ENCODE assay signal across 18 mouse cellular contexts in genomic region chr2:117950431-117951336, GRCm38 (mm10).
DNase-seq lines count a peak whose midpoint lies in the region; ATAC-seq and TF ChIP-seq lines count a peak whose summit lies in the region.
"Had no signal": no experiment of that assay in that cellular context is flagged by ENCODE, and none has a peak within 500 bp of the region (broad histone marks: within the 10 kb centered on the region; RNA-seq: fewer than 3 reads in every experiment).

No protein-coding gene starts in this region.

- no peak for TF ChIP-seq CTCF in C2C12 (IDR thresholded peaks at IDR 0.05; ENCODE audit: control insufficient read depth, insufficient read depth, insufficient read length)
- no peak for TF ChIP-seq CTCF in Patski (IDR thresholded peaks at IDR 0.05)
- TF ChIP-seq CTCF in layer of hippocampus, adult 2 months (conservative IDR thresholded peaks at IDR 0.05), result no peak

- H3K27ac ChIP-seq in embryonic facial prominence, embryonic 12.5 days, result 0 out of 2 replicates have a peak overlapping the region, but pooled peaks have one; percentile 17
- peak overlapping the region; percentile 56; the same call in 1 of the 2 replicates for H3K27ac ChIP-seq in limb, embryonic 13.5 days
- no peak overlapping the region for H3K27ac ChIP-seq in layer of hippocampus, adult 2 months
- no peak overlapping the region for H3K27ac ChIP-seq in hindbrain, embryonic 16.5 days (ENCODE audit: low read depth, low read length)
- H3K27ac ChIP-seq: gastrocnemius, adult 2 months; heart, embryonic 10.5 days; hindbrain, embryonic 15.5 days; neural tube, embryonic 13.5 days had no signal

- H3K79me2 ChIP-seq in C2C12 (ENCODE audit: control insufficient read depth, insufficient read depth), result no peaks in the 10 kb centered on the region

- WGBS in embryonic facial prominence, embryonic 12.5 days, result 40% methylated on average over 5 of the region's 5 CpGs
- WGBS in limb, embryonic 13.5 days, result 33% methylated on average over 5 of the region's 5 CpGs
- 57% methylated on average over 5 of the region's 5 CpGs for WGBS in hindbrain, embryonic 16.5 days

- peak; percentile 54 for DNase-seq in Patski (ENCODE audit: low read depth, low spot score)
- no peak for DNase-seq in layer of hippocampus, adult 2 months (ENCODE audit: low spot score in 2 of 2)
- no peak for DNase-seq in embryo, embryonic 10.5 days (ENCODE audit: low spot score)
- DNase-seq: cerebellum, postnatal 10 days; gastrocnemius, adult 2 months; heart, postnatal 14 days; kidney, adult 2 months; kidney, postnatal 4 days; lung, adult 2 months; right cerebral cortex, postnatal 25 days had no signal

- no peak overlapping the region for H3ac ChIP-seq in C2C12 (ENCODE audit: control insufficient read depth, insufficient read length, low read depth)

- no peak overlapping the region for H3K4me3 ChIP-seq in C2C12 (ENCODE audit: insufficient read depth, poor library complexity, severe bottlenecking)
- no peak overlapping the region for H3K4me3 ChIP-seq in embryonic facial prominence, embryonic 12.5 days
- H3K4me3 ChIP-seq in limb, embryonic 13.5 days, result no peak overlapping the region
- no peak overlapping the region for H3K4me3 ChIP-seq in layer of hippocampus, adult 2 months
- H3K4me3 ChIP-seq in hindbrain, embryonic 16.5 days (ENCODE audit: low read length), result no peak overlapping the region
- H3K4me3 ChIP-seq: forebrain, embryonic 12.5 days; gastrocnemius, adult 2 months; heart, embryonic 10.5 days; hindbrain, embryonic 15.5 days; neural tube, embryonic 13.5 days had no signal

- H3K4me1 ChIP-seq in embryonic facial prominence, embryonic 12.5 days, result 0 out of 2 replicates have a peak, but pooled peaks cover 9% of the 10 kb centered on the region
- peaks cover 16% of the 10 kb centered on the region for H3K4me1 ChIP-seq in limb, embryonic 13.5 days
- H3K4me1 ChIP-seq in hindbrain, embryonic 16.5 days (ENCODE audit: control insufficient read depth, insufficient read depth, low read depth, low read length), result no peaks in the 10 kb centered on the region
- H3K4me1 ChIP-seq: forebrain, embryonic 12.5 days; heart, embryonic 10.5 days; hindbrain, embryonic 15.5 days; neural tube, embryonic 13.5 days had no signal

- no peaks in the 10 kb centered on the region for H3K9me3 ChIP-seq in embryonic facial prominence, embryonic 12.5 days
- H3K9me3 ChIP-seq in limb, embryonic 13.5 days, result no peaks in the 10 kb centered on the region
- no peaks in the 10 kb centered on the region; the same call in 1 of the 2 replicates for H3K9me3 ChIP-seq in hindbrain, embryonic 16.5 days (ENCODE audit: control insufficient read depth, low read length)
- H3K9me3 ChIP-seq: forebrain, embryonic 12.5 days; heart, embryonic 10.5 days; hindbrain, embryonic 15.5 days; neural tube, embryonic 13.5 days had no signal

- POLR2A ChIA-PET in Patski (lab: Charles Lee), result interaction anchor here (1.1 kb wide), 1 partner anchor 284 kb away, joined by 3 read pairs; no protein-coding TSS in a partner anchor

- H3K27me3 ChIP-seq in C2C12 (ENCODE audit: control insufficient read depth, insufficient read depth, insufficient read length) (no peaks in the 10 kb centered on the region), Patski (no peaks in the 10 kb centered on the region)
- H3K27me3 ChIP-seq in embryonic facial prominence, embryonic 12.5 days, result no peaks in the 10 kb centered on the region
- no peaks in the 10 kb centered on the region for H3K27me3 ChIP-seq in limb, embryonic 13.5 days
- H3K27me3 ChIP-seq in hindbrain, embryonic 16.5 days (replicated peaks; ENCODE audit: control insufficient read depth, insufficient read depth, low read length), result no peaks in the 10 kb centered on the region
- H3K27me3 ChIP-seq: forebrain, embryonic 12.5 days; hindbrain, embryonic 15.5 days; neural tube, embryonic 13.5 days had no signal

- no peak overlapping the region for H3K4me2 ChIP-seq in embryonic facial prominence, embryonic 12.5 days (replicated peaks)
- no peak overlapping the region for H3K4me2 ChIP-seq in limb, embryonic 13.5 days (replicated peaks)
- H3K4me2 ChIP-seq in hindbrain, embryonic 16.5 days (ENCODE audit: low read length), result no peak overlapping the region
- H3K4me2 ChIP-seq: forebrain, embryonic 12.5 days; hindbrain, embryonic 15.5 days; neural tube, embryonic 13.5 days had no signal

- H3K36me3 ChIP-seq in C2C12 (ENCODE audit: control insufficient read depth, insufficient read depth), result no peaks in the 10 kb centered on the region
- no peaks in the 10 kb centered on the region for H3K36me3 ChIP-seq in embryonic facial prominence, embryonic 12.5 days
- no peaks in the 10 kb centered on the region for H3K36me3 ChIP-seq in limb, embryonic 13.5 days
- no peaks in the 10 kb centered on the region for H3K36me3 ChIP-seq in hindbrain, embryonic 16.5 days (ENCODE audit: control insufficient read depth, insufficient read depth, low read length)
- H3K36me3 ChIP-seq: forebrain, embryonic 12.5 days; heart, embryonic 10.5 days; hindbrain, embryonic 15.5 days; neural tube, embryonic 13.5 days had no signal

- no peak overlapping the region for H3K9ac ChIP-seq in embryonic facial prominence, embryonic 12.5 days
- H3K9ac ChIP-seq in limb, embryonic 13.5 days, result no peak overlapping the region
- no peak overlapping the region for H3K9ac ChIP-seq in hindbrain, embryonic 16.5 days (ENCODE audit: low read depth, low read length)
- H3K9ac ChIP-seq: forebrain, embryonic 12.5 days; hindbrain, embryonic 15.5 days; neural tube, embryonic 13.5 days had no signal

- in situ Hi-C loops in Patski (cut with MboI; ENCODE audit: low pct_unique_long_range_greater_than_20kb), result loop anchor here (10.0 kb wide), 1 partner anchor 154 kb away; no protein-coding TSS in a partner anchor

- peak; percentile 51 for ATAC-seq in Patski
- ATAC-seq in embryonic facial prominence, embryonic 12.5 days (ENCODE audit: insufficient number of reproducible peaks, insufficient read depth, low FRiP score, low TSS enrichment), result peak; percentile 69; the same call in 1 of the 2 replicates
- no peak for ATAC-seq in limb, embryonic 13.5 days (ENCODE audit: low FRiP score, low read depth)
- ATAC-seq in hindbrain, embryonic 16.5 days, result no peak

- H3K79me3 ChIP-seq in C2C12 (ENCODE audit: low read depth), result no peaks in the 10 kb centered on the region

- CTCF ChIA-PET in Patski (lab: Charles Lee), result interaction anchor here (1.6 kb wide), 1 partner anchor 14 kb away, joined by 3 read pairs; no protein-coding TSS in a partner anchor

TF ChIP-seq in C2C12, 6 proteins besides CTCF, POLR2A, EP300 and RAD21:
- no peak for TF ChIP-seq FOSL1 (IDR thresholded peaks at IDR 0.05; ENCODE audit: insufficient read depth, low read length, poor library complexity, severe bottlenecking)
- peak; percentile 2 for TF ChIP-seq CEBPB (IDR thresholded peaks at IDR 0.05; ENCODE audit: low read depth)
TF ChIP-seq in C2C12: peak in this region for 1.

Comparison
In these comparisons a context has a peak if more than half of its experiments do, and no peak if none do; other contexts are left out.
1. ATAC-seq: peak in Patski (single experiment) and embryonic facial prominence, embryonic 12.5 days (single experiment); none in limb, embryonic 13.5 days (single experiment) and hindbrain, embryonic 16.5 days (single experiment).
2. H3K27ac ChIP-seq: peak in embryonic facial prominence, embryonic 12.5 days (single experiment) and limb, embryonic 13.5 days (single experiment); none in layer of hippocampus, adult 2 months (single experiment) and hindbrain, embryonic 16.5 days (single experiment).